Mouse (Mus musculus) adrenal gland, postnatal 10 days (tissue): ENCODE results near the gene Tspan7. TPM values are rescaled to one million over a fixed set of nuclear protein-coding genes. Genes with fewer than 3 reads are reported as not detected.

Experiments used
- DNase-seq: peaks from one replicate; pipeline ENCODE4 v3.0.0; 2021; ENCODE audit warnings: mixed read lengths
- total RNA-seq, 2 experiments: library from RNA; stranded (reverse); gene quantifications; 2 replicates each; pipeline ENCODE4 v1.2.3; 2021

Gene Tspan7
- total RNA-seq, 2 experiments from 2014 or later: 95.2 to 107 TPM

DNA sequence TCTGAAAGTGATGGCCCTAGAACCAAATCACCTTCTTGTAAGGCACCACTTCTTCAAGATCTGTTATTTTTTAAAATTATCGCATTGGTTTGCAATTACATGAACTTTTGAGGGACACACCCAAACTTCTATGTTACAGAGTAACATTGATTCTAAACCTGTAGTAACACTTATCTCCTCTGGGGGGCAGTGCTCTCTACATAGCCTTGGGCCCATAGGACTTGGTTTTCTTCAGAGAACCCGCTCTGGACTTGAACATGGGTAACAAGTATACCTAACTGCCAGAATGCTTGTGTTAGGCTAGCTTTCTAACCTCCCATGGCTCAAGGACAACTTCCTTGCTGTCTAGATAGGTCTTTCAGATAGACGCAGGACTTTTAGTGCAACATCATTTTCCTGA is 64.8 kb downstream of the Tspan7 start:
- no peak for DNase-seq

DNA sequence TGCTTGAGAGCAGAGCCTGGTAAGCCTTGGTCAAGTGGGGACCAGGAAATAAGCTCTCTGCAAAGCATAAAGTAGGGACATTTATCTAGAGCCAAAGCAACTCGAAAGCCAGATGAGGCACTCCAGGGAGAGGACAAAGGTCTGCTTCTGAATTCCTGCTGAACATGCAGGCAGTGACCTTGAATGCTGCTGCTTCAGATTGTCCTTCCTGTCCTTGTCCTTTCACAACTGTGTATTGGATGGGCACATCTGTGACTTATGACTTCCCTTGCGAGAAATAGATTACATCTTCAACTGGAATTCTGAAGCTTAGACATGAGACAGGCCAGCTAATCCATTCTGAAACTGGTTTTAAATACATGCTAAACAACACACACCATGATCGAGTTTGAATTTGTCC is 71.9 kb downstream of the Tspan7 start:
- peak; percentile 8 for DNase-seq

DNA sequence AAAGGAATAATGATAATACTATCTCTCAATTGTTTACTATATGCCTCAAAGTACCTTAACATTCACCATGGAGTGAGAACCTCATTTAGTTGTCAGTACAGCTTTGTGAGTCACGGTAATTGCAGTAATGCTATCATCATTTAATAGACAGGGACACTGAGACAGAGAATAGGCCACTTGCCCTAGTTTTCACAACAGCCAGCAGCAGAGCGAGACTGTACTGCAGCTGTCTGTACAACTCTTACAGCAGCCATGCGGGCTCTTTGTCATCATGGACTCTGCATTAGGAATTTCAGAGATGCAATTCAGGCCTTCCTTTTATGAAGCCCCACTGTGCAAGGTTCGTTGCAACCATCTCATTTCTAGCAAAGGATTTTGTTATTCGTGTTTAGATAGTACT is 72.6 kb downstream of the Tspan7 start:
- DNase-seq: no peak

DNA sequence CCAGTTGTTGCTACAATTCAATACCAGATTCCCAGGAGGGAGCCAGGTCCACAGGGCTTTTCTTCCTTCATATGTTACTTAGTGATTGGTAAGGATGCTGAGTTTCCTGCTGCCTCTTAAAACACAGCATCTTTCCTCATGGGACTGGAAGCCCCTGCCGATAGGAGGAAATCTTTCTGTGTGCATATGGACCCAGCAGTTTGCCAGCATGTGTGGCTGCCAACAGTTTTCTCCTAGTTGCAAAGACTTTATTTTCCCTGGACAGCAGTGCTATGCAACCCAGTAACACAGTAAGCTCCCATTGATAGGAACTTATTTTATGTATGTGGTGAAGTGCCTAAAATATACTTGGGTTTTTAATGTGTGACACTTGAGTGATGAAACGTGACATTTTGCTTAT is 73.7 kb downstream of the Tspan7 start:
- no peak for DNase-seq

DNA sequence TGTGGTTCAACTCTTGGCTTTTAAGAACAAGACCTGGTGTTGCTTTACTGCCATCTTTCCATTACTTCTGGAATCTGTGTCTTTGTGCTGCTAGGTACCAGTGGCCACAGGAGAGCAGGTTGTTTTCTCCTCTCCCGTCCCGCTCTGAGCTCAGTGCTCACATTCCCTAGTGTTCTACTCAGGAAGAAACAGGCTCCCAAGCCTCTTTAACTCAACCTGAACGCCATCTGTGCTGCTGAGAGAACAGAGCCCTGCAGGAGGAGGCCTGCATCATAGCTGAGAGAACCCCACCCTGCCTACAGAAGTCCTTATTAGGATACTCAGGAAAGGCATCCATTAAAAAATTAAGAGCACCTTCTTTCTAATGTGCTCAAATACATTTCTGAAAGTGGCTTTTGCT is 80.9 kb downstream of the Tspan7 start:
- no peak for DNase-seq

DNA sequence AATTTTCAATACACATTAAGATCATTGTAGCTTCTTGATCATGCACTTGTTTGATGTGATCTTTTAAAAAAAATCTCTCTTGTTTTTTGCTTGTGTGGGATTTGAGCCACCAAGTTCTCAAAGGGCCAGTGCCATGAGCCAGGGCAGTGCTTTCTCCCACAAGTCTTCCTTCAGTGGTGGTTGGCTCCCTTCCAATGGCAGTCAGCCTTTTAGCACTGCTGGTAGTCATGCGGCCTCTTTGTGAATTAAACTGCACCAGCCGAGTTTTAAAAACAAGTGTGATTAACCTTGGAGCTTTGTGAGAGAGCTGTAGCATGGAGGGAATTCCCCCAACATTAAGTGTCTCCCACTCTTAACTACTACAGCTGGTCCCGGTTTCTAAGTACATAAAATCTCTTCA is 89.6 kb downstream of the Tspan7 start:
- DNase-seq: peak; percentile 58

DNA sequence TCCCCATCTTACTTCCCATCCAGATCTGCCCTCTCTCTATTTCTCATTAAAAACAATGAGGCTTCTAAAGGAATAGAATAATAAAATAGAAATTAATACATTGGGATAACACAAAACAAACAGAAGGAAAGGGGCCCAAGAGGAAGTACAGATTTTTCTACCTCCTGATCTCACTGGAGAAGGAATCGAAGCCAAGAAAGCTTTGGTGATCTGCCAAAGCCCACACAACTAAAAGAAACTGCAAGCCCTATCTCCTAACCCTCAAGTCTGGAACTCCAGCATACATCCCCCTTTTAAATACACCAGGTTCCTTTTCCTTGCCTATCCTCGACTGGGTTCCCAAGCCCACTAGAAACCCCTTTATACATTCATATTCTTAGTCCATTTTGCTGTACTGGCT is 90.4 kb downstream of the Tspan7 start:
- DNase-seq: peak; percentile 12

DNA sequence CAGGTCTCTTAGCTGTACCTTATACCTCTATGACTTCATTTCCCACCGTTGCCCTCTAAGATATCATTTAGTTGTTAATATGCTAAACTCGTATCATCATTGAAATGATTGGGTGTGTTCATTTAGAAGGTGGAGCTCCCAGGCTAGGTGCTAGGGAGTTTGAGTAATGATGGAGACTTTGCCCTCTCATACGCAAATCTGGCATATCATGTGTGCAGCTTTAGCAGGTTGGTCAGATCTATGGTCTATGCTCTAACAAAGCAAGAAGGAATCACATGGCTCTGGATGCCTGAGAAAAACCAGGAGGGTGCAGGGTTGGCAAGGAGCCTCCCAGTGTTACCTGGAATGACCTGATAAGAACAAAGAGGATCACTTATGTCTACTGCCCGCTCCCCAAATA is 91.4 kb downstream of the Tspan7 start:
- no peak for DNase-seq

DNA sequence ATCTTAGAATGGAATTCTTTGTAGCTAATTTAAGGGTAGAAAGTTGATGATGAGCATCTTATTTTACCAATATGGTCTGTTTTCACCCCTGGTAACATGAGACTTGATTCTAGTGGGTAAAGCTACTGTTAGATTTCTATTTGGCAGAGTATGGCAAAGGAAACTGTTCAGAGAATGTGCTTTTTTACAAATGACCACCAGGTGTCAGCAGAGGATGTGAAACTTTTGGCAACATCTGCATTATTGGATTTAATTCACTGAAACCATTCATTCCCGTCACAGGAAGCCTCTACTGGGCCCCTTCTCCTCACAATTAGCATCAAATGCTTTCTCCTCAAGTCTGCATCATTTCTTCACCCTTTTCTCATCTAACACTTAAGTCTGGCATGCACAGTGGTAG is 92.4 kb downstream of the Tspan7 start:
- DNase-seq: peak; percentile 15

DNA sequence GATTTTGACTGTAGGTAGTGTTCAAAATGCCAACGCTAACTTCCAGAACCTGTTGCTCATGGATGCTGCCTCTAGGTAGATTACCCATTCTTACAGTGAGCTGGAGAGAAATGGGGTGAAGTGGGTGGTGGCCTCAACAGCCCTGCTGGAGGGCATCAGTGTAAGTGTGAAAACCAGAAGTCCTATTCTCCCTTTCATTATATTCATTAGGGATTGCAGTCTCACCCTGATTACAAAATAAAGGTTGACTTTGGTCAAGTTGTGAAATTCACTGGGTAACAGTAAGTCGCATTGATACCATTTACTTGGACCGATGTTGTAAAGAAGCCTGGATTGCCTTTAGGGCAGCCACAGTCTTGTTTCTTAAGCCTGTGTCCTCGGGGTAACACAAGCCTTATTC is 97.8 kb downstream of the Tspan7 start:
- no peak for DNase-seq

DNA sequence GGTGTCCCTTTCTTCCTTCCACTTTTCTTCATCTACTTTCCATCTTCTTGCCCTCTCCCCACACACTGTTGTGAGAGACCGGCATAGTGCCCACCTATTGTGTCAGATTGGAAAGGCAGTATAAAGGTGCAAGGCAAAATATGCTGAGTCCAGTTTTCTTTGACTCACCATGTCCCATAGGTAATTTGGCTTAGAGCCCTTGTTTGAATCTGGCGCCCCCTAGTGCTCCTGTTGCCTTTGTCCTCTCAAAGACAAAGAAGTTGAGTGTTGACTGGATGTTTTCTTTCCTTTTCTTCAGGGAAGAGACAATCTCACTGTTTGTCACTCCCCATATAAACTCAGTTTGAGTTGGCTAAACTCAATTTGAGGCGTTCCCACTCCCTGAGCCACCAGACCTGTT is 107.3 kb downstream of the Tspan7 start:
- peak; percentile 73 for DNase-seq

DNA sequence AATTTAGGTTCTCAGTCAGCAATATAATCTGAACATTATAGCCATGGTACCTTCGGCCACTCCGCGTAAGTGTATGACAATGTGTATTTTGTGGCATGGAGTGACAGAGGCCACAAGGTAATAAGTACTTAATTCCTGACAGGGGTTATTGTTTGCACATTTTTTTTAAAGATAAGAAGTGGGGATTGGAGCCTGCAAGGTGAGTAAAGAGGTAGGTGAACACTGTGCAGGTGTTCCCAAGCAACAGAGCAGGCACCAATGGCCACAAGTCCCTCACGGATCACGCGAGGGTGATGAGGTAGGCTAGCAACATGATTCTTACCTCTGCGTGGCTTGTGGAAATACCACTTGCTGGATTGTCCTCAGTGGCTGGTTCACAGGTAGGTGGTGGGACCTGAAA is 108.6 kb downstream of the Tspan7 start:
- no peak for DNase-seq

DNA sequence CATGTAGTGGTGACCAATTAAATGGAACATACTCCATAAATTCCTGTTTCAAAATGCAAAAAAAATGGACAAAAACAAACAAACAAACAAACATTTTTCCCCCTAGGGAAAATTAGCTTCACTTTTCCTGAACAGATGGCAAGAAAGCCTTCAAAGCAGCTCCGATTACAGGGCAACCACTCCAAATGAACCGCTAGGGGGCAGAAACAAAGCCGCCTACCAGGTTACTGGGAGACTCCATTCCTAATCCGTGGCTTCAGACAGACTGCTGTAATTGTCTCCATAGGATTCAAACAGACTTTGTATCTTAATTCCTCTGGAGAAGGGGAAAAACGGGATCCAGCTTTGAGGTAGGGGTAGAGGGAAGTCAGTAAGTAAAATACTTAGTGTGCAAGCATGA is 132.2 kb downstream of the Tspan7 start:
- peak; percentile 30 for DNase-seq

DNA sequence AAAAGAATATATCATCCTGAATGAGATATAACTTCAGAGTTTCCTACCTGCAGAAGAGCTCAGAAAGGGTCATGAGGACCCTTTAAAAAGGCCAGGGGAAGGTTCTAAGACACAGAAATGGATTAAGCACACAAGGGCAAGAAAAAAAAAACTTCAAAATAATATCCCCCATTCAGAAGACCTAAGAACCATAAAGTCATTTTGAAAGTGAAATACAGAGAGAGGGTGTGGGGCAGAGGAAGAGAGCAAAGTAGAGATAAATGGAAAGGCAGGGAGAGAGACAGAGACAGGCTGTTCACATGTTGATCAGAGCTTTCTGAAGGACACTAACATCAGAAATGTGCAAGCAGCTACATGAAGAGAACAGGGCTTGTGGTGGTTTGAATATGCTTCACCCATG is 156.1 kb downstream of the Tspan7 start:
- no peak for DNase-seq

Other genes starting within 250 kb of the Tspan7 start
- 10 to 100 TPM; 15.0 to 30.6 TPM for gene Otc, start 232.9 kb upstream of the Tspan7 start, total RNA-seq
- gene Mid1ip1, start 229.9 kb downstream of the Tspan7 start, total RNA-seq: 10 to 100 TPM; 54.7 to 60.0 TPM